Mouse (Mus musculus) stomach, postnatal 0 days (tissue): ENCODE data around the gene Bicc1. TPM values are rescaled to one million over a fixed set of nuclear protein-coding genes. Genes with fewer than 3 reads are reported as not detected.
A peak's percentile ranks its signal among the peaks of the same experiment; 100 is the strongest.

Experiments
- ATAC-seq: fragments of 200-750 bp; cut with Nextera tagmentation; 2 replicates; pipeline ENCODE4 v1.8.0; 2017; ENCODE audit not compliant: low FRiP score, low TSS enrichment
- DNase-seq: peaks from one replicate; pipeline ENCODE4 v3.0.0-alpha.2; 2016; ENCODE audit warnings: low spot score
- H3K27ac ChIP-seq: fragments of 300-500 bp; sonication (generic); replicated peaks from 2 replicates; pipeline ENCODE4 v1.5.1; 2014; ENCODE audit warnings: mild to moderate bottlenecking, control low read depth
- H3K27me3 ChIP-seq: fragments of 300-500 bp; sonication (generic); 2 replicates; pipeline ENCODE4 v1.6.1; 2014; ENCODE audit warnings: low read length; ENCODE audit not compliant: control insufficient read depth, insufficient read depth
- H3K36me3 ChIP-seq: fragments of 300-500 bp; sonication (generic); 2 replicates; pipeline ENCODE4 v1.6.1; 2014; ENCODE audit warnings: low read length, mixed read lengths; ENCODE audit not compliant: control insufficient read depth, insufficient read depth
- H3K4me1 ChIP-seq: fragments of 300-500 bp; sonication (generic); replicated peaks from 2 replicates; pipeline ENCODE4 v1.6.1; 2014; ENCODE audit warnings: antibody characterized with exemption; ENCODE audit not compliant: control insufficient read depth, insufficient read depth
- H3K4me2 ChIP-seq: fragments of 300-500 bp; sonication (generic); replicated peaks from 2 replicates; pipeline ENCODE4 v1.6.1; 2014; ENCODE audit warnings: low read depth, mild to moderate bottlenecking, control low read depth, moderate library complexity
- H3K4me3 ChIP-seq: fragments of 300-500 bp; sonication (generic); 2 replicates; pipeline ENCODE4 v1.5.1; 2014; ENCODE audit warnings: low read depth, low read length, control low read depth
- H3K9ac ChIP-seq: fragments of 300-500 bp; sonication (generic); 2 replicates; pipeline ENCODE4 v1.6.1; 2014; ENCODE audit warnings: mild to moderate bottlenecking, low read length, control low read depth, mixed read lengths
- H3K9me3 ChIP-seq: fragments of 300-500 bp; sonication (generic); 2 replicates; pipeline ENCODE4 v1.6.1; 2016; ENCODE audit warnings: low read length; ENCODE audit not compliant: control insufficient read depth
- CTCF ChIP-seq: IDR thresholded peaks from 2 replicates; pipeline ENCODE4 v1.5.1; 2016; ENCODE audit warnings: antibody characterized with exemption, low read depth, mild to moderate bottlenecking, moderate library complexity
- EP300 ChIP-seq: optimal IDR thresholded peaks from 2 replicates; pipeline ENCODE3; 2016; ENCODE audit warnings: antibody characterized with exemption
- WGBS: fragments of 180-500 bp; shearing (Covaris S2); extraction: QIAGEN DNeasy Blood & Tissue Kit; methylation state at CpG from one replicate; pipeline ENCODE4 v1.1.7; 2014; 5-methylcytosine and 5-hydroxymethylcytosine counted together
- polyA plus RNA-seq: library from polyadenylated mRNA; unstranded; fragments of >200 nt; fragmentation: Nextera tagmentation; extraction: Ambion mirVana; gene quantifications from 2 replicates; pipeline ENCODE4 v1.2.1, GENCODE M21; 2015

Gene Bicc1
- polyA plus RNA-seq, 1 experiment from 2014 or later: 9.8 TPM

GRCm38 (mm10) chr10:70971156-70971555, 188.3 kb downstream of the Bicc1 start:
- no peaks in the 10 kb centered on the region for H3K27me3 ChIP-seq
- H3K4me2 ChIP-seq: no peak overlapping the region
- H3K9ac ChIP-seq: no peak overlapping the region
- 0 out of 2 replicates have a peak, but pooled peaks cover 2% of the 10 kb centered on the region for H3K4me1 ChIP-seq
- WGBS: 78% methylated on average over 11 of the region's 11 CpGs
- no peak for DNase-seq
- no peak for TF ChIP-seq CTCF
- TF ChIP-seq EP300: no peak
- H3K36me3 ChIP-seq: no peaks in the 10 kb centered on the region
- no peaks in the 10 kb centered on the region for H3K9me3 ChIP-seq
- ATAC-seq: no peak
- no peak overlapping the region for H3K4me3 ChIP-seq
- H3K27ac ChIP-seq: no peak overlapping the region

GRCm38 (mm10) chr10:70968848-70969683, 190.4 kb downstream of the Bicc1 start:
- no peak overlapping the region for H3K4me2 ChIP-seq
- no peak overlapping the region for H3K27ac ChIP-seq
- no peak overlapping the region for H3K9ac ChIP-seq
- DNase-seq (no peak), ATAC-seq (no peak)
- H3K36me3 ChIP-seq: no peaks in the 10 kb centered on the region
- H3K9me3 ChIP-seq: no peaks in the 10 kb centered on the region
- no peak overlapping the region for H3K4me3 ChIP-seq
- H3K27me3 ChIP-seq: no peaks in the 10 kb centered on the region
- 0 out of 2 replicates have a peak, but pooled peaks cover 2% of the 10 kb centered on the region for H3K4me1 ChIP-seq
- WGBS: 79% methylated on average over 13 of the region's 13 CpGs
- no peak for TF ChIP-seq CTCF
- TF ChIP-seq EP300: no peak

- peak; percentile 37 for DNase-seq
- no peak overlapping the region for H3K27ac ChIP-seq
- 0 out of 2 replicates have a peak, but pooled peaks cover 2% of the 10 kb centered on the region for H3K4me1 ChIP-seq
- ATAC-seq: peak; percentile 58; the same call in 1 of the 2 replicates
- 0 out of 2 replicates have a peak overlapping the region, but pooled peaks have one; percentile 4 for H3K9ac ChIP-seq
- 43% methylated on average over 16 of the region's 16 CpGs for WGBS
- 0 out of 2 replicates have a peak overlapping the region, but pooled peaks have one; percentile 1 for H3K4me2 ChIP-seq
- no peaks in the 10 kb centered on the region for H3K36me3 ChIP-seq
- H3K27me3 ChIP-seq: no peaks in the 10 kb centered on the region
- no peaks in the 10 kb centered on the region for H3K9me3 ChIP-seq
- peak; percentile 49 for TF ChIP-seq CTCF
- no peak for TF ChIP-seq EP300
- no peak overlapping the region for H3K4me3 ChIP-seq
Measured at GRCm38 (mm10) chr10:70966642-70967345, 192.7 kb downstream of the Bicc1 start.

- ATAC-seq (no peak), DNase-seq (no peak)
- 0 out of 2 replicates have a peak, but pooled peaks cover 2% of the 10 kb centered on the region for H3K4me1 ChIP-seq
- no peak for TF ChIP-seq EP300
- no peak for TF ChIP-seq CTCF
- no peak overlapping the region for H3K4me3 ChIP-seq
- H3K36me3 ChIP-seq: no peaks in the 10 kb centered on the region
- H3K9ac ChIP-seq: no peak overlapping the region
- no peak overlapping the region; the same call in 1 of the 2 replicates for H3K4me2 ChIP-seq
- H3K27ac ChIP-seq: no peak overlapping the region
- WGBS: 41% methylated on average over 8 of the region's 8 CpGs
- no peaks in the 10 kb centered on the region for H3K27me3 ChIP-seq
- no peaks in the 10 kb centered on the region for H3K9me3 ChIP-seq
Measured at GRCm38 (mm10) chr10:70964706-70965105, 194.8 kb downstream of the Bicc1 start.

- Histone ChIP-seq H3K27me3 (no peaks in the 10 kb centered on the region), H3K27ac (no peak overlapping the region), H3K4me2 (no peak overlapping the region), H3K4me3 (no peak overlapping the region), H3K36me3 (no peaks in the 10 kb centered on the region), H3K9me3 (no peaks in the 10 kb centered on the region), H3K4me1 (0 out of 2 replicates have a peak, but pooled peaks cover 2% of the 10 kb centered on the region), H3K9ac (no peak overlapping the region)
- WGBS: 54% methylated on average over 8 of the region's 8 CpGs
- ATAC-seq: no peak
- TF ChIP-seq CTCF: peak; percentile 79
- TF ChIP-seq EP300: no peak
- DNase-seq: no peak
Measured at GRCm38 (mm10) chr10:70963599-70964193, 195.8 kb downstream of the Bicc1 start.
